Mouse (Mus musculus): ENCODE measurements at regions not wholly inside any gene's neighbourhood (a gene's known extent, or its start where the extent isn't known, plus 50 kb on each side); places are given as distances from the start of the nearest gene placed in this dataset.

- no peak for DNase-seq (ENCODE audit: extremely low spot score in 1 of 2, low spot score in 1 of 2)
Observed at GRCm38 (mm10) chr10:46823837-46824236, 1246.2 kb downstream of the Hace1 start.

- no peak for DNase-seq (ENCODE audit: extremely low spot score in 1 of 2, low spot score in 1 of 2)
Observed at GRCm38 (mm10) chr10:46826012-46826411, 1248.4 kb downstream of the Hace1 start.

GRCm38 (mm10) chr10:46826639-46827038, 1249.0 kb downstream of the Hace1 start:
- DNase-seq (ENCODE audit: extremely low spot score in 1 of 2, low spot score in 1 of 2), result peak in 1 of 2 experiments; percentile 29

- DNase-seq (ENCODE audit: extremely low spot score in 1 of 2, low spot score in 1 of 2), result peak in 1 of 2 experiments; percentile 42
Observed at GRCm38 (mm10) chr10:46827109-46827812, 1249.6 kb downstream of the Hace1 start.

- no peak for DNase-seq (ENCODE audit: extremely low spot score in 1 of 2, low spot score in 1 of 2)
Observed at GRCm38 (mm10) chr10:46828164-46828563, 1250.5 kb downstream of the Hace1 start.

- DNase-seq (ENCODE audit: extremely low spot score in 1 of 2, low spot score in 1 of 2), result no peak
Observed at GRCm38 (mm10) chr10:46845578-46846314, 1268.1 kb downstream of the Hace1 start.
